Mouse (Mus musculus): ENCODE measurements around the gene Inf2.

DNA sequence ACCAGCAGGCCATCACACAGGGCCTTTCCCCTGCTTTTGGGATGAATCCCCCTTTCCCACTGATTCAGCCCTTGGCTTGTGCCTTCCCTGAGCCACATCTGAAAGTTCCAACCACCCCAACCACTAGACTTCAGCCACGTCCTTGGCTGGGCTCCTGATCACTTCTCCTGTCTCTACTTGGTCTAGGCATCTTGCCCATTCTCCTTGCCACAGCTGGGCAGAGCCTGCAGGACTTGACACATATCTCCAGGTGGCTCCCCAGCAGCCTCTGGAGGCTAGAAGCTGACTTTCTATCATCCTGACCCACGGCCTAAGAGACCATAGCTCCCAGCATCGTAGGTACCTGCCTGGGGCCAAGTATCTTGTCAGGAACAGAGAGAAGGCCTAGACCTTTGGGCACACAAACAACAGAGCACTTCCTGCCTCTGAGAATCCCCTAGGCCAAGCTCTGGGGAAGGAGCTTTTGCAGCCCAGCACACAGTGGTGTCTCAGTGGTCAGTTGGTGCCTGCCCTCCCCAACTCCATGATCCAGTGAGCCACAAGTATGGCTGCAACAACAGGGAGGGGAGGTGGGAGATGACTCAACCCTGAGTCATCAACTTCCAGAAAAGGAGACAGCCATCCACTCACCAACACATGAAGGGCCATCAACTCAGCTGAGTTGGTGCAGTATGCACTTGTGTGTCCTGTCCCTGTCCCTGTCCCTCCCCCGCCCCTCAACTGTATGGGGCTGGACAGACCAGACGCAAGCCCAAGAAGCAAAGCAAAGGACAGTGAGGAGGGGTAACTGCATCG, 10.1 kb upstream of the Inf2 start:
- TF ChIP-seq CTCF (IDR thresholded peaks at IDR 0.05; ENCODE audit: extremely low read depth, insufficient read depth, low read length): no peak
- TF ChIP-seq POLR2A (IDR thresholded peaks at IDR 0.05; ENCODE audit: extremely low read depth, insufficient read depth, low read length): no peak

Measured in cortical plate, adult 2 months (tissue).